Mouse (Mus musculus) liver, adult 10 weeks (tissue): ENCODE data around the gene Psg17. TPM values are rescaled to one million over a fixed set of nuclear protein-coding genes. Genes with fewer than 3 reads are reported as not detected.

ENCODE experiments used
- polyA plus RNA-seq: library from polyadenylated mRNA; stranded (reverse); fragments of 350-450 nt; fragmentation: Illumina TruSeq; extraction: RNeasy Lipid Tissue Mini Kit (QIAGEN cat#74804); gene quantifications from one replicate; pipeline ENCODE4 v1.2.3, GENCODE M21; 2014; ENCODE audit warnings: low read depth, low replicate concordance

The Psg17 gene
- not detected for polyA plus RNA-seq

DNA sequence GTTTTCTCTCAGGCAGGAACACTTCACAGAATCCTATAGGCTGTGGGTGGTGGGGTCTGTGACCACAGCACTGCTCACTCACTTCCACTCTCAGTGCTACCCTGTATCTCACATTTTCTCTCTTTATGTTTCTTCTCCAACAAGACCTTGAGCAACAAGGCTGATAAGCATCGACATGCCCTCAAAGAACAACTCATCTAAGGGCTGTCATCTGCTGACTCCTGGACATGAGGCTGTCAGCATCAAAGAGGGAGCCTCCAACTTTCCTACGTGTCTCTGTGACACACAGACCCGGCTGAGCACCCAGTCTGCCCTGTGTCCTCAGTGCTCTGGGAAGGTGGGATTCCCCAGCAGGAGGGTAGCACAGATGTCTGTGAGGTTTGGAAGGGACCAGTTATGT is at the start of gene Psg17:
Gene Psg17, minus strand, starts transcription at position 101 of the 400 bp plus-strand sequence.

DNA sequence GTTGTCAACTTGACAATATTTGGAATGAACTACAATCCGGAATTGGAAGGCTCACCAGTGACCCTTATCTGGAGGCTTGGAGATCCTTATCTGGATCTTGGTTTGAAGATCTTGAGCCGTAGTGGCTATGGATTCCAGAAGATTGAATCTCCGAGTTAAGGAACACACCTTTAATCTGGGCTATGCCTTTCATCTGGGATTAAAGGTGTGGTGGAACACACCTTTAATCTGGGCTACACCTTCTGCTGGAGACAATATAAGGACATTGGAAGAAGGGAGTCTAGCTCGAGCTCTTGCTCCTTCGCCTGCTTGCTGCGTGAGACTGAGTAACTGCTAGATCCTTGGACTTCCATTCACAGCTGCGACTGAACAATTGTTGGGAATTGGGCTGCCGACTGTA is 49.6 kb upstream of the Psg17 start, which contains the start of gene Pglyrp1:
Gene Pglyrp1, plus strand, starts transcription at position 301 of the 400 bp plus-strand sequence.

DNA sequence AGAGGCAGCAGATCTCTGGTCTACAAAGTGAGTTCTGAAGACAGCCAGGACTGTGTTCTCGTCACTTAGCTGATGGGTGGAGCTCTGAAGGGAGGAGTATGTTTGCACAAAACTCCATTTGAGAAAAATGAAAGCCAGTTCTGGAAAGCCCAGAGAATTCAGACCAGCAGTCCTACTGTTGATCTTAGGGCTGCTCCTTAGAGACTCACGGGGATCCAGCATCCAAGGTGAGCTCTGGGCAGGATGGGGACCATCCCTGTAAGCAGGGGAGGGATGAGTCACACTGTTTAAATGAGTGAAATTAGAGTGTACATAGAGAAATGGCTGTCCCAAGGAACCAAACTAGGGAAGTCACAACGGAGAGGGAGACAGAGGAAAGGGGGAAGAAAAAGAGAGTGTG is 18.5 kb upstream of the Psg17 start, which contains the start of gene Mill2:
Gene Mill2, plus strand, starts transcription at position 102 of the 400 bp plus-strand sequence.

DNA sequence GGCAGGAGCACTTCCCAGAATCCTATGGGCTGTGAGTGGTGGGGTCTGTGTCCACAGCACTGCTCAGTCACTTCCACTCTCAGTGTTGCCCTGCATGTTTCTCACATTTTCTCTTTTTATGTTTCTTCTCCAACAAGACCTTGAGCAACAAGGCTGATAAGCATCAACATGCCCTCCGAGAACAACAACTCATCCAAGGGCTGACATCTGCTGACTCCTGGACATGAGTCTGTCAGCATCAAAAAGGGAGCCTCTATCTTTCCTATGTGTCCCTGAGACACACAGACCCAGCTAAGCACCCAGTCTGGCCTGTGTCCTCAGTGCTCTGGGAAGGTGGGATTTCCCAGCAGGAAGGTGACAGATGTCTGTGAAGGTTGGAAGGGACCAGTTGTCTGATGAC is 23.0 kb downstream of the Psg17 start, which contains the start of gene Psg19:
Gene Psg19, minus strand, starts transcription at position 101 of the 400 bp plus-strand sequence.

Other genes with a start within 250 kb of the Psg17 start
- not detected for gene Psg23, start 205.1 kb downstream of the Psg17 start, polyA plus RNA-seq
- not detected for gene Psg21, start 164.9 kb downstream of the Psg17 start, polyA plus RNA-seq
- not detected for gene Psg20, start 135.4 kb downstream of the Psg17 start, polyA plus RNA-seq
- not detected for gene Psg22, start 103.5 kb downstream of the Psg17 start, polyA plus RNA-seq
- gene Psg19, start 23.1 kb downstream of the Psg17 start, polyA plus RNA-seq, result not detected
- gene Mill2, start 18.4 kb upstream of the Psg17 start, polyA plus RNA-seq, result 1.0 TPM
- gene Pglyrp1, start 49.7 kb upstream of the Psg17 start, polyA plus RNA-seq, result not detected
- gene Ccdc61, start 88.8 kb upstream of the Psg17 start, polyA plus RNA-seq, result 2.1 TPM
- 0.08 TPM for gene Nova2, start 104.3 kb upstream of the Psg17 start, polyA plus RNA-seq
- not detected for gene Nanos2, start 165.8 kb upstream of the Psg17 start, polyA plus RNA-seq
- gene Mypop, start 169.6 kb upstream of the Psg17 start, polyA plus RNA-seq, result not detected
- 1.2 TPM for gene Irf2bp1, start 182.4 kb upstream of the Psg17 start, polyA plus RNA-seq
- 12.5 TPM for gene Foxa3, start 201.9 kb upstream of the Psg17 start, polyA plus RNA-seq
- gene Sympk, start 202.8 kb upstream of the Psg17 start, polyA plus RNA-seq, result 3.7 TPM
- gene Rsph6a, start 233.1 kb upstream of the Psg17 start, polyA plus RNA-seq, result not detected